Comparison of ENCODE assay signal across 23 mouse cellular contexts in genomic region chr4:107833525-107833924, GRCm38 (mm10). TPM values are rescaled to one million over a fixed set of nuclear protein-coding genes. Genes with fewer than 3 reads are reported as not detected.
DNase-seq lines count a peak whose midpoint lies in the region; ATAC-seq and TF ChIP-seq lines count a peak whose summit lies in the region.
"Had no signal": no experiment of that assay in that cellular context is flagged by ENCODE, and none has a peak within 500 bp of the region (broad histone marks: within the 10 kb centered on the region; RNA-seq: fewer than 3 reads in every experiment).

No protein-coding gene starts in this region.

- DNase-seq in forebrain, postnatal 0 days, result no peak
- no peak for DNase-seq in midbrain, embryonic 11.5 days (ENCODE audit: low spot score, missing footprints)
- DNase-seq in midbrain, postnatal 0 days (ENCODE audit: low spot score), result no peak
- no peak for DNase-seq in thymus, postnatal 25 days
- DNase-seq in left cerebral cortex, postnatal 10 days (ENCODE audit: extremely low spot score in 1 of 2, low spot score in 2 of 2), result no peak
- DNase-seq: adrenal gland, postnatal 25 days; cerebellum, adult 9-10 months; gastrocnemius, adult 2 months; heart, postnatal 4 days; kidney, adult 8-10 months; kidney, postnatal 10 days; left cerebral cortex, postnatal 4 days; thymus, adult 18-20 months; thymus, postnatal 4 days had no signal

- no peak for TF ChIP-seq POLR2A in olfactory bulb, adult 2 months (IDR thresholded peaks at IDR 0.05; ENCODE audit: insufficient read depth, low read depth, low read length)

- TF ChIP-seq CTCF in forebrain, postnatal 0 days (IDR thresholded peaks at IDR 0.05; ENCODE audit: low read depth), result no peak
- no peak for TF ChIP-seq CTCF in midbrain, postnatal 0 days (IDR thresholded peaks at IDR 0.05)
- no peak for TF ChIP-seq CTCF in olfactory bulb, adult 2 months (IDR thresholded peaks at IDR 0.05; ENCODE audit: insufficient read depth, low read depth, low read length)

- peaks cover 2% of the 10 kb centered on the region; the same call in 1 of the 2 replicates for H3K36me3 ChIP-seq in forebrain, embryonic 12.5 days (replicated peaks)
- peaks cover 11% of the 10 kb centered on the region for H3K36me3 ChIP-seq in forebrain, postnatal 0 days (ENCODE audit: insufficient read depth)
- no peaks in the 10 kb centered on the region for H3K36me3 ChIP-seq in midbrain, embryonic 11.5 days (ENCODE audit: control insufficient read depth, insufficient read depth, low read length)
- peaks cover 7% of the 10 kb centered on the region; the same call in 1 of the 2 replicates for H3K36me3 ChIP-seq in midbrain, postnatal 0 days (ENCODE audit: insufficient read depth, low read length)
- H3K36me3 ChIP-seq in forebrain, embryonic 16.5 days (ENCODE audit: control insufficient read depth, insufficient read depth), result no peaks in the 10 kb centered on the region
- H3K36me3 ChIP-seq: heart, embryonic 15.5 days; intestine, embryonic 15.5 days; liver, embryonic 15.5 days had no signal

- no peaks in the 10 kb centered on the region for H3K9me3 ChIP-seq in forebrain, embryonic 12.5 days
- no peaks in the 10 kb centered on the region for H3K9me3 ChIP-seq in forebrain, postnatal 0 days (ENCODE audit: low read length)
- H3K9me3 ChIP-seq in midbrain, embryonic 11.5 days (ENCODE audit: control insufficient read depth, low read length), result no peaks in the 10 kb centered on the region
- no peaks in the 10 kb centered on the region for H3K9me3 ChIP-seq in midbrain, postnatal 0 days (ENCODE audit: low read length)
- H3K9me3 ChIP-seq in forebrain, embryonic 16.5 days (ENCODE audit: control insufficient read depth, low read length), result no peaks in the 10 kb centered on the region
- H3K9me3 ChIP-seq: heart, embryonic 15.5 days; intestine, embryonic 15.5 days; limb, embryonic 15.5 days; liver, embryonic 15.5 days had no signal

- no peak overlapping the region for H3K9ac ChIP-seq in forebrain, embryonic 12.5 days
- H3K9ac ChIP-seq in forebrain, postnatal 0 days, result no peak overlapping the region
- H3K9ac ChIP-seq in midbrain, embryonic 11.5 days (ENCODE audit: low read length), result peak overlapping the region; percentile 3; the same call in 1 of the 2 replicates
- H3K9ac ChIP-seq in midbrain, postnatal 0 days (replicated peaks; ENCODE audit: low read length, poor library complexity, severe bottlenecking), result no peak overlapping the region
- H3K9ac ChIP-seq in forebrain, embryonic 16.5 days (replicated peaks; ENCODE audit: low read depth, low read length), result peak overlapping the region; percentile 26; the same call in 1 of the 2 replicates
- H3K9ac ChIP-seq: heart, embryonic 15.5 days; intestine, embryonic 15.5 days; limb, embryonic 15.5 days; liver, embryonic 15.5 days had no signal

- no peak for ATAC-seq in forebrain, embryonic 12.5 days (ENCODE audit: low FRiP score)
- no peak for ATAC-seq in forebrain, postnatal 0 days
- no peak for ATAC-seq in midbrain, embryonic 11.5 days (ENCODE audit: low FRiP score)
- no peak for ATAC-seq in midbrain, postnatal 0 days (ENCODE audit: low FRiP score)
- ATAC-seq in forebrain, embryonic 16.5 days, result no peak
- ATAC-seq: intestine, embryonic 15.5 days; lung, postnatal 0 days had no signal

- no peaks in the 10 kb centered on the region for H3K27me3 ChIP-seq in forebrain, embryonic 12.5 days
- H3K27me3 ChIP-seq in forebrain, postnatal 0 days (ENCODE audit: insufficient read depth, low read length), result no peaks in the 10 kb centered on the region
- no peaks in the 10 kb centered on the region for H3K27me3 ChIP-seq in midbrain, embryonic 11.5 days (ENCODE audit: control insufficient read depth, insufficient read depth, low read length)
- no peaks in the 10 kb centered on the region for H3K27me3 ChIP-seq in midbrain, postnatal 0 days (ENCODE audit: insufficient read depth, low read length)
- no peaks in the 10 kb centered on the region for H3K27me3 ChIP-seq in forebrain, embryonic 16.5 days (replicated peaks; ENCODE audit: control insufficient read depth, insufficient read depth, low read length)
- H3K27me3 ChIP-seq: intestine, embryonic 15.5 days; limb, embryonic 15.5 days; liver, embryonic 15.5 days had no signal

- H3K4me2 ChIP-seq in forebrain, embryonic 12.5 days, result no peak overlapping the region
- no peak overlapping the region for H3K4me2 ChIP-seq in forebrain, postnatal 0 days (ENCODE audit: low read depth)
- no peak overlapping the region for H3K4me2 ChIP-seq in midbrain, embryonic 11.5 days
- H3K4me2 ChIP-seq in midbrain, postnatal 0 days (ENCODE audit: low read depth, low read length, poor library complexity, severe bottlenecking), result no peak overlapping the region
- H3K4me2 ChIP-seq in forebrain, embryonic 16.5 days (ENCODE audit: low read length), result no peak overlapping the region
- H3K4me2 ChIP-seq: heart, embryonic 15.5 days; intestine, embryonic 15.5 days; limb, embryonic 15.5 days; liver, embryonic 15.5 days had no signal

- intact Hi-C loops in left cerebral cortex, postnatal 10 days (cut with DNase I), result no loop called here

- H3K4me1 ChIP-seq in forebrain, embryonic 12.5 days, result peaks cover 100% of the 10 kb centered on the region
- peaks cover 80% of the 10 kb centered on the region for H3K4me1 ChIP-seq in forebrain, postnatal 0 days (ENCODE audit: insufficient read depth)
- peaks cover 86% of the 10 kb centered on the region for H3K4me1 ChIP-seq in midbrain, embryonic 11.5 days (ENCODE audit: control insufficient read depth, insufficient read depth, low read length)
- peaks cover 61% of the 10 kb centered on the region for H3K4me1 ChIP-seq in midbrain, postnatal 0 days (ENCODE audit: insufficient read depth, low read length)
- peaks cover 100% of the 10 kb centered on the region for H3K4me1 ChIP-seq in forebrain, embryonic 16.5 days (replicated peaks; ENCODE audit: control insufficient read depth, insufficient read depth, low read length)
- H3K4me1 ChIP-seq in olfactory bulb, adult 2 months (ENCODE audit: control insufficient read depth, insufficient read depth, low read length), result peaks cover 92% of the 10 kb centered on the region
- H3K4me1 ChIP-seq: heart, embryonic 15.5 days; liver, embryonic 15.5 days had no signal

- WGBS in forebrain, embryonic 12.5 days, result 75% methylated on average over 5 of the region's 5 CpGs
- WGBS in forebrain, postnatal 0 days, result 63% methylated on average over 5 of the region's 5 CpGs
- WGBS in midbrain, embryonic 11.5 days, result 88% methylated on average over 5 of the region's 5 CpGs
- WGBS in midbrain, postnatal 0 days, result 79% methylated on average over 5 of the region's 5 CpGs
- WGBS in forebrain, embryonic 16.5 days, result 71% methylated on average over 5 of the region's 5 CpGs
- WGBS in olfactory bulb, adult 2 months, result 61% methylated on average over 5 of the region's 5 CpGs

- no peak overlapping the region for H3K4me3 ChIP-seq in forebrain, embryonic 12.5 days (replicated peaks)
- no peak overlapping the region for H3K4me3 ChIP-seq in forebrain, postnatal 0 days (ENCODE audit: low read depth, low read length)
- no peak overlapping the region for H3K4me3 ChIP-seq in midbrain, embryonic 11.5 days (ENCODE audit: low read depth, low read length)
- no peak overlapping the region for H3K4me3 ChIP-seq in midbrain, postnatal 0 days (ENCODE audit: low read depth, low read length)
- H3K4me3 ChIP-seq in forebrain, embryonic 16.5 days (replicated peaks; ENCODE audit: low read length), result no peak overlapping the region
- no peak overlapping the region for H3K4me3 ChIP-seq in olfactory bulb, adult 2 months (ENCODE audit: insufficient read depth, low read depth, low read length)
- H3K4me3 ChIP-seq: gastrocnemius, adult 2 months; heart, embryonic 15.5 days; intestine, embryonic 15.5 days; left cerebral cortex, adult 2 months; limb, embryonic 15.5 days; liver, embryonic 15.5 days had no signal

- H3K27ac ChIP-seq in forebrain, embryonic 12.5 days, result peak overlapping the region; percentile 96
- H3K27ac ChIP-seq in forebrain, postnatal 0 days (ENCODE audit: low read depth, low read length), result no peak overlapping the region
- no peak overlapping the region for H3K27ac ChIP-seq in midbrain, embryonic 11.5 days (ENCODE audit: low read depth, low read length)
- no peak overlapping the region; the same call in 1 of the 2 replicates for H3K27ac ChIP-seq in midbrain, postnatal 0 days (ENCODE audit: low read depth, low read length)
- H3K27ac ChIP-seq in forebrain, embryonic 16.5 days (ENCODE audit: low read length), result no peak overlapping the region; the same call in 1 of the 2 replicates
- peak overlapping the region; percentile 87 for H3K27ac ChIP-seq in olfactory bulb, adult 2 months (ENCODE audit: insufficient read depth, low read depth, low read length)
- H3K27ac ChIP-seq: gastrocnemius, adult 2 months; heart, embryonic 15.5 days; intestine, embryonic 15.5 days; left cerebral cortex, adult 2 months; limb, embryonic 15.5 days; liver, embryonic 15.5 days had no signal

RNA-seq across cellular contexts. Expression of gene Lrp8, which starts 31.5 kb away (rescaled TPM):
- 43.3 and 48.3 TPM in 2 replicates for polyA plus RNA-seq in forebrain, embryonic 12.5 days (2016; fragmentation: Nextera tagmentation; extraction: Ambion mirVana)
- 60.7 and 90.2 TPM in 2 replicates for total RNA-seq in forebrain, postnatal 0 days (2014; rRNA removed)
- 21.9 and 38.3 TPM in 2 replicates for polyA plus RNA-seq in forebrain, postnatal 0 days (2015; fragmentation: Nextera tagmentation; extraction: Ambion mirVana)
- polyA plus RNA-seq in midbrain, embryonic 11.5 days (2014; fragmentation: Nextera tagmentation; extraction: Ambion mirVana), result 21.3 and 21.4 TPM in 2 replicates
- total RNA-seq in midbrain, postnatal 0 days (2014; rRNA removed), result 74.1 and 78.5 TPM in 2 replicates
- 31.9 and 35.2 TPM in 2 replicates for polyA plus RNA-seq in midbrain, postnatal 0 days (2015; fragmentation: Nextera tagmentation; extraction: Ambion mirVana)
- polyA plus RNA-seq in forebrain, embryonic 16.5 days (2015; fragmentation: Nextera tagmentation; extraction: Ambion mirVana), result 70.4 and 71.8 TPM in 2 replicates
- polyA plus RNA-seq in olfactory bulb, adult 2 months (2012; ENCODE audit: insufficient read depth, insufficient read length, low replicate concordance, missing spikeins), result not detected in 2 replicates
- 100 to 1,000 TPM; 165 to 168 TPM for total RNA-seq in left cerebral cortex, postnatal 10 days (2021)

RNA-seq across cellular contexts. Expression of gene Magoh, which starts 46.0 kb away (rescaled TPM):
- polyA plus RNA-seq in forebrain, embryonic 12.5 days (2016; fragmentation: Nextera tagmentation; extraction: Ambion mirVana), result 232 and 233 TPM in 2 replicates
- total RNA-seq in forebrain, postnatal 0 days (2014; rRNA removed), result 49.8 and 64.5 TPM in 2 replicates
- polyA plus RNA-seq in forebrain, postnatal 0 days (2015; fragmentation: Nextera tagmentation; extraction: Ambion mirVana), result 138 and 180 TPM in 2 replicates
- polyA plus RNA-seq in midbrain, embryonic 11.5 days (2014; fragmentation: Nextera tagmentation; extraction: Ambion mirVana), result 268 and 272 TPM in 2 replicates
- total RNA-seq in midbrain, postnatal 0 days (2014; rRNA removed), result 44.5 and 45.3 TPM in 2 replicates
- 117 and 124 TPM in 2 replicates for polyA plus RNA-seq in midbrain, postnatal 0 days (2015; fragmentation: Nextera tagmentation; extraction: Ambion mirVana)
- 118 and 122 TPM in 2 replicates for polyA plus RNA-seq in forebrain, embryonic 16.5 days (2015; fragmentation: Nextera tagmentation; extraction: Ambion mirVana)
- not detected in 2 replicates for polyA plus RNA-seq in olfactory bulb, adult 2 months (2012; ENCODE audit: insufficient read depth, insufficient read length, low replicate concordance, missing spikeins)
- 10 to 100 TPM; 43.9 to 46.4 TPM for total RNA-seq in left cerebral cortex, postnatal 10 days (2021)

RNA-seq across cellular contexts. Expression of gene 0610037L13Rik, which starts 56.1 kb away (rescaled TPM):
- polyA plus RNA-seq in forebrain, embryonic 12.5 days (2016; fragmentation: Nextera tagmentation; extraction: Ambion mirVana), result 110 and 115 TPM in 2 replicates
- total RNA-seq in forebrain, postnatal 0 days (2014; rRNA removed), result 63.7 and 75.6 TPM in 2 replicates
- 102 and 110 TPM in 2 replicates for polyA plus RNA-seq in forebrain, postnatal 0 days (2015; fragmentation: Nextera tagmentation; extraction: Ambion mirVana)
- 130 and 134 TPM in 2 replicates for polyA plus RNA-seq in midbrain, embryonic 11.5 days (2014; fragmentation: Nextera tagmentation; extraction: Ambion mirVana)
- 40.5 and 55.5 TPM in 2 replicates for total RNA-seq in midbrain, postnatal 0 days (2014; rRNA removed)
- 94.7 and 103 TPM in 2 replicates for polyA plus RNA-seq in midbrain, postnatal 0 days (2015; fragmentation: Nextera tagmentation; extraction: Ambion mirVana)
- polyA plus RNA-seq in forebrain, embryonic 16.5 days (2015; fragmentation: Nextera tagmentation; extraction: Ambion mirVana), result 99.3 and 99.9 TPM in 2 replicates
- not detected in 2 replicates for polyA plus RNA-seq in olfactory bulb, adult 2 months (2012; ENCODE audit: insufficient read depth, insufficient read length, low replicate concordance, missing spikeins)
- 10 to 100 TPM; 63.3 to 67.7 TPM for total RNA-seq in left cerebral cortex, postnatal 10 days (2021)

Comparison
In these comparisons a context has a peak if more than half of its experiments do, and no peak if none do; other contexts are left out.
1. H3K27ac ChIP-seq: peak in forebrain, embryonic 12.5 days (single experiment) and olfactory bulb, adult 2 months (single experiment); none in forebrain, postnatal 0 days (single experiment), midbrain, embryonic 11.5 days (single experiment), midbrain, postnatal 0 days (single experiment) and forebrain, embryonic 16.5 days (single experiment).
2. H3K9ac ChIP-seq: peak in midbrain, embryonic 11.5 days (single experiment) and forebrain, embryonic 16.5 days (single experiment); none in forebrain, embryonic 12.5 days (single experiment), forebrain, postnatal 0 days (single experiment) and midbrain, postnatal 0 days (single experiment).
3. RNA of gene Magoh, which starts 46.0 kb away (polyA plus RNA-seq): 268 to 272 TPM in midbrain, embryonic 11.5 days, 232 to 233 TPM in forebrain, embryonic 12.5 days, 138 to 180 TPM in forebrain, postnatal 0 days, 117 to 124 TPM in midbrain, postnatal 0 days and 118 to 122 TPM in forebrain, embryonic 16.5 days; not detected in olfactory bulb, adult 2 months; every median in the first group is over 100 times any median in the second.